Mouse (Mus musculus) midbrain, embryonic 13.5 days (tissue): ENCODE data around the gene Fam129a. TPM values are rescaled to one million over a fixed set of nuclear protein-coding genes. Genes with fewer than 3 reads are reported as not detected.

Experiments used
- ATAC-seq: fragments of 200-750 bp; cut with Nextera tagmentation; 2 replicates; pipeline ENCODE4 v1.8.0; 2017; ENCODE audit warnings: mild to moderate bottlenecking, moderate TSS enrichment, moderate library complexity
- H3K27ac ChIP-seq: fragments of 300-500 bp; sonication (generic); 2 replicates; pipeline ENCODE4 v1.5.1; 2015; ENCODE audit warnings: inconsistent platforms, mild to moderate bottlenecking, moderate library complexity
- H3K27me3 ChIP-seq: fragments of 300-500 bp; sonication (generic); 2 replicates; pipeline ENCODE4 v1.6.1; 2015; ENCODE audit warnings: mild to moderate bottlenecking, inconsistent platforms
- H3K36me3 ChIP-seq: fragments of 300-500 bp; sonication (generic); 2 replicates; pipeline ENCODE4 v1.6.1; 2015; ENCODE audit warnings: mild to moderate bottlenecking, inconsistent platforms
- H3K4me1 ChIP-seq: fragments of 300-500 bp; sonication (generic); replicated peaks from 2 replicates; pipeline ENCODE4 v1.6.1; 2015; ENCODE audit warnings: inconsistent platforms
- H3K4me2 ChIP-seq: fragments of 300-500 bp; sonication (generic); replicated peaks from 2 replicates; pipeline ENCODE4 v1.6.1; 2015; ENCODE audit warnings: moderate library complexity, mild to moderate bottlenecking, inconsistent platforms
- H3K4me3 ChIP-seq: fragments of 300-500 bp; sonication (generic); replicated peaks from 2 replicates; pipeline ENCODE4 v1.5.1; 2015; ENCODE audit warnings: mild to moderate bottlenecking, inconsistent platforms
- H3K9ac ChIP-seq: fragments of 300-500 bp; sonication (generic); replicated peaks from 2 replicates; pipeline ENCODE4 v1.6.1; 2015; ENCODE audit warnings: mild to moderate bottlenecking, inconsistent platforms
- H3K9me3 ChIP-seq: fragments of 300-500 bp; sonication (generic); 2 replicates; pipeline ENCODE4 v1.6.1; 2016; ENCODE audit warnings: mild to moderate bottlenecking, inconsistent platforms
- WGBS: fragments of 180-500 bp; shearing (Covaris S2); methylation state at CpG from one replicate; pipeline ENCODE4 v1.1.7; 2015; 5-methylcytosine and 5-hydroxymethylcytosine counted together
- polyA plus RNA-seq: library from polyadenylated mRNA; unstranded; fragments of >200 nt; fragmentation: Nextera tagmentation; extraction: Ambion mirVana; gene quantifications from 2 replicates; pipeline ENCODE4 v1.2.1, GENCODE M21; 2015

Gene Fam129a
- polyA plus RNA-seq, 1 experiment from 2014 or later, result 0.78 TPM

- WGBS, result 88% methylated on average over 7 of the region's 7 CpGs
- Histone ChIP-seq H3K4me3 (no peak overlapping the region), H3K4me1 (no peaks in the 10 kb centered on the region; the same call in 1 of the 2 replicates), H3K36me3 (no peaks in the 10 kb centered on the region), H3K9me3 (no peaks in the 10 kb centered on the region), H3K27me3 (no peaks in the 10 kb centered on the region), H3K9ac (no peak overlapping the region), H3K27ac (no peak overlapping the region), H3K4me2 (no peak overlapping the region)
- ATAC-seq, result no peak
Observed at GRCm38 (mm10) chr1:151696751-151697150, 125.8 kb downstream of the Fam129a start.

GRCm38 (mm10) chr1:151697901-151698641 lies 127.1 kb downstream of the Fam129a start:
- no peak overlapping the region for H3K4me2 ChIP-seq
- no peak overlapping the region for H3K4me3 ChIP-seq
- no peaks in the 10 kb centered on the region for H3K36me3 ChIP-seq
- H3K9ac ChIP-seq, result no peak overlapping the region
- no peak for ATAC-seq
- no peaks in the 10 kb centered on the region; the same call in 1 of the 2 replicates for H3K4me1 ChIP-seq
- H3K9me3 ChIP-seq, result no peaks in the 10 kb centered on the region
- H3K27me3 ChIP-seq, result no peaks in the 10 kb centered on the region
- H3K27ac ChIP-seq, result no peak overlapping the region
- 75% methylated on average over 7 of the region's 7 CpGs for WGBS

- no peaks in the 10 kb centered on the region; the same call in 1 of the 2 replicates for H3K4me1 ChIP-seq
- no peak overlapping the region for H3K9ac ChIP-seq
- no peak overlapping the region for H3K27ac ChIP-seq
- no peak overlapping the region for H3K4me2 ChIP-seq
- H3K27me3 ChIP-seq, result no peaks in the 10 kb centered on the region
- H3K4me3 ChIP-seq, result no peak overlapping the region
- peak; percentile 41 for ATAC-seq
- WGBS, result 86% methylated on average over 7 of the region's 7 CpGs
- no peaks in the 10 kb centered on the region for H3K36me3 ChIP-seq
- no peaks in the 10 kb centered on the region for H3K9me3 ChIP-seq
Observed at GRCm38 (mm10) chr1:151699363-151699762, 128.4 kb downstream of the Fam129a start.

- H3K9me3 ChIP-seq, result no peaks in the 10 kb centered on the region
- no peak for ATAC-seq
- no peak overlapping the region for H3K4me2 ChIP-seq
- H3K4me1 ChIP-seq, result no peaks in the 10 kb centered on the region; the same call in 1 of the 2 replicates
- H3K27me3 ChIP-seq, result peaks cover 9% of the 10 kb centered on the region; the same call in 1 of the 2 replicates
- H3K9ac ChIP-seq, result no peak overlapping the region
- H3K27ac ChIP-seq, result no peak overlapping the region
- 32% methylated on average over 1 of the region's 1 CpGs for WGBS
- H3K36me3 ChIP-seq, result no peaks in the 10 kb centered on the region
- no peak overlapping the region for H3K4me3 ChIP-seq
Observed at GRCm38 (mm10) chr1:151702816-151703215, 131.8 kb downstream of the Fam129a start.

- Histone ChIP-seq H3K27me3 (peaks cover 9% of the 10 kb centered on the region; the same call in 1 of the 2 replicates), H3K4me2 (0 out of 2 replicates have a peak overlapping the region, but pooled peaks have one; percentile 2), H3K9me3 (no peaks in the 10 kb centered on the region), H3K4me1 (no peaks in the 10 kb centered on the region), H3K9ac (no peak overlapping the region; the same call in 1 of the 2 replicates), H3K36me3 (no peaks in the 10 kb centered on the region), H3K4me3 (no peak overlapping the region), H3K27ac (no peak overlapping the region)
- peak; percentile 88 for ATAC-seq
- 40% methylated on average over 11 of the region's 11 CpGs for WGBS
Observed at GRCm38 (mm10) chr1:151705723-151706396, 134.9 kb downstream of the Fam129a start.

- H3K9ac ChIP-seq, result no peak overlapping the region
- 91% methylated on average over 3 of the region's 3 CpGs for WGBS
- H3K4me2 ChIP-seq, result no peak overlapping the region
- no peaks in the 10 kb centered on the region for H3K36me3 ChIP-seq
- H3K27ac ChIP-seq, result no peak overlapping the region
- no peaks in the 10 kb centered on the region for H3K4me1 ChIP-seq
- H3K9me3 ChIP-seq, result no peaks in the 10 kb centered on the region
- H3K4me3 ChIP-seq, result no peak overlapping the region
- no peak for ATAC-seq
- H3K27me3 ChIP-seq, result peaks cover 9% of the 10 kb centered on the region; the same call in 1 of the 2 replicates
Observed at GRCm38 (mm10) chr1:151706397-151706752, 135.4 kb downstream of the Fam129a start.

GRCm38 (mm10) chr1:151708966-151709733 lies 138.2 kb downstream of the Fam129a start:
- 73% methylated on average over 13 of the region's 13 CpGs for WGBS
- no peak overlapping the region for H3K4me3 ChIP-seq
- no peaks in the 10 kb centered on the region for H3K4me1 ChIP-seq
- no peak for ATAC-seq
- no peak overlapping the region for H3K4me2 ChIP-seq
- H3K36me3 ChIP-seq, result no peaks in the 10 kb centered on the region
- no peaks in the 10 kb centered on the region for H3K9me3 ChIP-seq
- H3K27ac ChIP-seq, result no peak overlapping the region
- no peak overlapping the region for H3K9ac ChIP-seq
- H3K27me3 ChIP-seq, result peaks cover 9% of the 10 kb centered on the region; the same call in 1 of the 2 replicates

GRCm38 (mm10) chr1:151709734-151710022 lies 138.7 kb downstream of the Fam129a start:
- no peaks in the 10 kb centered on the region for H3K36me3 ChIP-seq
- ATAC-seq, result no peak
- H3K27ac ChIP-seq, result no peak overlapping the region
- no peaks in the 10 kb centered on the region for H3K9me3 ChIP-seq
- H3K9ac ChIP-seq, result no peak overlapping the region
- H3K4me1 ChIP-seq, result no peaks in the 10 kb centered on the region
- H3K4me3 ChIP-seq, result no peak overlapping the region
- WGBS, result 69% methylated on average over 2 of the region's 2 CpGs
- H3K27me3 ChIP-seq, result peaks cover 9% of the 10 kb centered on the region; the same call in 1 of the 2 replicates
- H3K4me2 ChIP-seq, result no peak overlapping the region

- H3K4me1 ChIP-seq, result no peaks in the 10 kb centered on the region
- 75% methylated on average over 5 of the region's 5 CpGs for WGBS
- no peak for ATAC-seq
Observed at GRCm38 (mm10) chr1:151710424-151711055, 139.6 kb downstream of the Fam129a start.

GRCm38 (mm10) chr1:151711062-151711461 lies 140.1 kb downstream of the Fam129a start:
- Histone ChIP-seq H3K4me2 (no peak overlapping the region), H3K27me3 (peaks cover 9% of the 10 kb centered on the region; the same call in 1 of the 2 replicates), H3K36me3 (no peaks in the 10 kb centered on the region), H3K9me3 (no peaks in the 10 kb centered on the region), H3K27ac (no peak overlapping the region), H3K4me3 (no peak overlapping the region), H3K9ac (no peak overlapping the region), H3K4me1 (no peaks in the 10 kb centered on the region)
- WGBS, result 82% methylated on average over 7 of the region's 7 CpGs
- no peak for ATAC-seq

More at GRCm38 (mm10) chr1:151710424-151711055, 139.6 kb downstream of the Fam129a start:
- Histone ChIP-seq H3K4me3 (no peak overlapping the region), H3K36me3 (no peaks in the 10 kb centered on the region), H3K9ac (no peak overlapping the region), H3K9me3 (no peaks in the 10 kb centered on the region), H3K27me3 (peaks cover 9% of the 10 kb centered on the region; the same call in 1 of the 2 replicates), H3K27ac (no peak overlapping the region), H3K4me2 (no peak overlapping the region)

- ATAC-seq, result no peak
- no peak overlapping the region for H3K4me2 ChIP-seq
- H3K4me3 ChIP-seq, result no peak overlapping the region
- no peak overlapping the region for H3K27ac ChIP-seq
- no peaks in the 10 kb centered on the region for H3K4me1 ChIP-seq
- H3K9ac ChIP-seq, result no peak overlapping the region
- H3K27me3 ChIP-seq, result no peaks in the 10 kb centered on the region
- no peaks in the 10 kb centered on the region for H3K9me3 ChIP-seq
- H3K36me3 ChIP-seq, result no peaks in the 10 kb centered on the region
- WGBS, result 52% methylated on average over 5 of the region's 5 CpGs
Observed at GRCm38 (mm10) chr1:151712664-151713063, 141.7 kb downstream of the Fam129a start.
